Mouse (Mus musculus): ENCODE data around the gene Gm20388. TPM values are rescaled to one million over a fixed set of nuclear protein-coding genes. Genes with fewer than 3 reads are reported as not detected.

Gm20388 gene
- polyA plus RNA-seq, 1 experiment from 2014 or later = 2.5 TPM

DNA sequence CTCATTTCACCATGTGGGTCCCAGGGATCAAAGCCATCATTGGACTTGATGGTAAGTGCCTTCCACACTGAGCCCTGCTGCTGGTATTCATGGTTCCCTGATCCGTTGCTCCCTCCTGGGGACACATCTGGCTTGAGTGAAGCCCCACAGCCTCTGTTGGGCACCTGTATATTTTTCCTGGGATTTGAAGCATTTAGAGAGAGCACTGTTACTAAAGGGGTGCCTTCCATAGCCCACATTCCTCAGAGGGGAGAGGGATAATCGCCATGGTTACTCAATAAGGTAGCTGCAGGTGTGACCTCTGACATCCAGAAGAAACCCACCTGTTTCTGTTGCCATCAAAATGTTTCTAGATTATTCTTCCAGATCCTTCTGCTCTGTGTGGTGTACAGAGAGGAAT lies 1000.3 kb downstream of the Gm20388 start:
- Histone ChIP-seq H3K27ac (no peak overlapping the region), H3K9me3 (replicated peaks) (no peaks in the 10 kb centered on the region), H3K27me3 (ENCODE audit: low read depth, poor library complexity, severe bottlenecking) (peaks cover 73% of the 10 kb centered on the region), H3K4me3 (no peak overlapping the region), H3K36me3 (no peaks in the 10 kb centered on the region), H3K4me1 (peaks cover 73% of the 10 kb centered on the region)
- 55% methylated on average over 2 of the region's 2 CpGs for WGBS
- DNase-seq (ENCODE audit: low spot score) = no peak

DNA sequence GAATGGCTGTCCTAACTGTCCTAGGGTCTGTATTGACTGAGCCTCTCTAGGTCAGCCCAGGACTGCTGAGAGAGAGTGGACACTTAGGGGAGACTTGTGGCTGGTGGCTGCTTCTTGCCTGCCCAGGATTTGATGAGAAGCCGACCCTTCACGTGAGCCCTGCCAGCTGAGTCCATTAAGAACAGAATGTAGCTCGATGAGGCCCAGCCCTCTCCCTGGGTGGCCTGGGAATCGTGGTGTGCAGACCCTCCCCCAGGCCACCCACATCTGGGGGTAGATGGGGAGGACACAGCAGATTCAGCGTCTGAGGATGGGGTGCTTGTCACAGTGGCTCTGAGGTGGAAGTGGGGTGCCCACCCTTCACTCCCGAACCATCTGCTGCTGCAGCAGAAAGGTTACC lies 1001.8 kb downstream of the Gm20388 start:
- Histone ChIP-seq H3K4me3 (no peak overlapping the region), H3K36me3 (no peaks in the 10 kb centered on the region), H3K4me1 (peaks cover 65% of the 10 kb centered on the region), H3K27ac (peak overlapping the region; percentile 57; the same call in 1 of the 2 replicates), H3K9me3 (replicated peaks) (no peaks in the 10 kb centered on the region), H3K27me3 (ENCODE audit: low read depth, poor library complexity, severe bottlenecking) (peaks cover 75% of the 10 kb centered on the region)
- WGBS = 21% methylated on average over 6 of the region's 6 CpGs
- DNase-seq (ENCODE audit: low spot score) = no peak

DNA sequence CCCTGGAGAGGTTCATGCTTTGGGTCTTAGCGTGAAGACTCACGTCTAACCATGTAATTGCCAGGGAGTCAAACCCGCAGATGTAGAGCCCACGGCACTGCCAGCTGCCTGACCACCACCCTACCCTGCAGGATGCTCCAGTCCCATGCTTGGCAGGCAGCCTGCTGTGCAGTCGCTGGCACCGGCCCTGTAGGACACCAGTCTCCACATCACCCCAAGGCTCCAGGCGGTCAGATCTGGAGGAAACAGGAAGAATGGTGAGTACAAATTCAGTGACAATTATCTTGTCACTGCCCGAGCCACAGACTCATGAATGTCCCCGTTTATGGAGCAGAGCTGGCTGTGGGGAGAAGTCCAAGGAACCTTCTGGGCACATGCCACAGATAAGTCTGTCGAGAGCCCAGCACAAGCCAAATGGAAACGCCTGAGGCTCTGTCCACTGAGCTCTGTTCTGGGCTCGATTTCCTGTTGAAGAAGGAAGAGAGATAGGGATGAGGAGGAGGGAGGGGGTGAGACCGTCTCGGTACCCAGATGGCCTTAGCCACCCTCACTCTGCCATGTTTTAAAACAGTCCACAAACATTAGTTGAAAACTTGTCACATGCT lies 1006.3 kb downstream of the Gm20388 start:
- DNase-seq (ENCODE audit: low spot score) = no peak
- Histone ChIP-seq H3K27ac (no peak overlapping the region), H3K4me1 (peaks cover 41% of the 10 kb centered on the region), H3K4me3 (no peak overlapping the region), H3K36me3 (no peaks in the 10 kb centered on the region), H3K9me3 (replicated peaks) (no peaks in the 10 kb centered on the region), H3K27me3 (ENCODE audit: low read depth, poor library complexity, severe bottlenecking) (peaks cover 91% of the 10 kb centered on the region)
- WGBS = 79% methylated on average over 14 of the region's 14 CpGs

DNA sequence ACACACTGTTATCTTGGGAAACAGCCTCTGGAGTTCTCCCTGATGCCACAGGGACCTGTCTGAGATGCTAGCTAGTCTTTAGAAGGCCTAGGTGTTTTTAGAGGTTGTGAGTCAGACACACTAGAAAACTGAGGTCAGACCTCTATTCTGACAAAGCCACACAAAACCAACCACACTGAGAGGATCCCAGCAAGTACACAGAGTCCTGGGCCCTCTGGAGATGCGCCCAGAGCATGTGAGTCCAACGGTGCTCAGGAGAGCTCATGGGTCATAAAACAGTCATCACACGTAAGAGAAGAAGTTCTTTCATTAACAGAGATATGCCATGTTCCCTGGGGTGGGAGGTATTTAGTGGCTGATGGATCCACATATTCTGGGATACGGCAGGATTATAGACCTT lies 1009.9 kb downstream of the Gm20388 start:
- H3K4me1 ChIP-seq = peaks cover 15% of the 10 kb centered on the region
- no peaks in the 10 kb centered on the region for H3K9me3 ChIP-seq (replicated peaks)
- no peak overlapping the region for H3K27ac ChIP-seq
- peaks cover 68% of the 10 kb centered on the region for H3K27me3 ChIP-seq (ENCODE audit: low read depth, poor library complexity, severe bottlenecking)
- H3K4me3 ChIP-seq = no peak overlapping the region
- no peak for DNase-seq (ENCODE audit: low spot score)
- 86% methylated on average over 4 of the region's 4 CpGs for WGBS
- H3K36me3 ChIP-seq = no peaks in the 10 kb centered on the region

DNA sequence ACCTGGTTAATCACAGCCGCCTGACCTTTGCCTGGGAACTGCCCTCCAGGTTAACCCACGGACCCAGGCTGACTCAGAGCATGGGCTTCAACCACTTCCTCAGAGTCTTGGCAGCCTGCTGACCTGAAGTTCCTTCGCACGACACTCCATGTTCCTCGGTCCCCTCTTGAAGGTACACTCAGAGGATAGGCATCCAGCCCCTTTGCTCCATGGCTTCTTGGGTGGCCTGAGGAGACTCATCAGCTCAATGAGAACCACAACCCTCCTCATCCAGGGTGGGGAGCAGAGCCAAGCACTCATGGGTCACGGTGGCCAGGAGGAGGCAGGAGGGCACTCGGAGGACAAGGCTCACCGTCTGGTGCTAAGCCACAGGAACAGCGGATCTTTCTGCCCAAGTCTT lies 1015.6 kb downstream of the Gm20388 start:
- no peak for DNase-seq (ENCODE audit: low spot score)
- Histone ChIP-seq H3K27ac (no peak overlapping the region), H3K4me1 (peaks cover 9% of the 10 kb centered on the region), H3K9me3 (replicated peaks) (no peaks in the 10 kb centered on the region), H3K4me3 (no peak overlapping the region), H3K27me3 (ENCODE audit: low read depth, poor library complexity, severe bottlenecking) (peaks cover 72% of the 10 kb centered on the region), H3K36me3 (no peaks in the 10 kb centered on the region)
- WGBS = 86% methylated on average over 9 of the region's 9 CpGs

DNA sequence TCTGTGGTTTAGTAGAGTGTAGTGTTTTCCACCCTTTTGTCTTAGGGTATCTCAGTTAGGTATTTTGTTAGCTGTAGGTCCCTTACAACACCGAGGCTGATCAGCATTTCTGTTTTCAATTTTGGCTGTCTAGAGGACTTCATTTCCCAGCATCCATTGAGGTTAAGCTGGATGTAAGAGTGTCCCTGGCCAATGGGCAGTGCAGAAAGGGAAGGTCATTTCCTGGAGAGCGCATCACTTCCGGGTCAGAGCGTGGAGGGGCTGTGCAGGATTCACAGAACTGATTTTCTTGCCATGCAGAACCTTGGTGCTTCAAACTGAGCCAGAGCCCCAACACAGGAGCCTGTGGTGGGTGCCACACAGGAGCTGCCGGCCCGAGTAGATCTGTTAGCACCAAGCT lies 1017.4 kb downstream of the Gm20388 start:
- Histone ChIP-seq H3K4me3 (no peak overlapping the region), H3K27me3 (ENCODE audit: low read depth, poor library complexity, severe bottlenecking) (peaks cover 83% of the 10 kb centered on the region), H3K4me1 (peaks cover 15% of the 10 kb centered on the region), H3K9me3 (replicated peaks) (no peaks in the 10 kb centered on the region), H3K36me3 (no peaks in the 10 kb centered on the region), H3K27ac (no peak overlapping the region)
- WGBS = 87% methylated on average over 6 of the region's 6 CpGs
- no peak for DNase-seq (ENCODE audit: low spot score)

DNA sequence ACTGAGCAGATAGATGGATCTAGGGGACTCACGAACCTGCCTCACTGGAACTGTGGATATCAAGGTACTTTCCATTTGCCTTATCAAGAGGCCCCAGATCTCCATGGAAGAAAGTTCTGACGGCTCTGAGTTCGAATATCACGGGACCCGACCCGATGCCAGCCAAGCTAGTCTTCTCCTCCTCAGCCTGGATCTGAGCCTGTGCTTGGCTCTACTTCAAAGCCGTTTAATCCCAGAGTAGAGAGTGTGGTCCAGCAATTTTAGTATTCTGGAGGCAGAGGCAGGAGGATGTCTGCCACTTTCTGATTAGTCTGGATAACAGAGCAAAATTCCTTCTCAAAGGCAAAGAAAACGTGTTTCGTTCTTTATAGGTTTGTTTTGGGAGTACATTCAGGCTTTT lies 1024.0 kb downstream of the Gm20388 start:
- 95% methylated on average over 9 of the region's 9 CpGs for WGBS

DNA sequence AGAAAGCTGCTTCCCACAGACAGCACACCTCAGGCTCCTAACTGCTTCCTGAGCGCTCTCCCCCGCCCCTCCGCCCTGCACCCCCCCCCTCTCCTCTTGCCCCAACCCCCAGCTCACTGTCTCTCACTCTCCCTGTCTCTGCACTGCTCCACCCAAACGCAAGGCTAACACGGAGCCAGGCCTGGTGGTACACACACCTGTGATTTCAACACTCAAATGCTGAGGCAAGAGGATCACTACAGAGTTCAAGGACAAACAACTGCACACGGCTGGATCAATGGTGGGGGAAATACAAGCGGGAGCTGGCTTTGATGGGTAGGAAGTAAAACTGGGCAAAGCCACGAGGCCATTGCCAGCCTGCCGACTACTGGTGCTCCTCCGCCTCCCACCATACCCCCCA lies 1026.0 kb downstream of the Gm20388 start:
- no peak for DNase-seq (ENCODE audit: low spot score)
- peaks cover 99% of the 10 kb centered on the region for H3K27me3 ChIP-seq (ENCODE audit: low read depth, poor library complexity, severe bottlenecking)
- peaks cover 57% of the 10 kb centered on the region for H3K4me1 ChIP-seq
- H3K9me3 ChIP-seq (replicated peaks) = no peaks in the 10 kb centered on the region
- 48% methylated on average over 10 of the region's 10 CpGs for WGBS
- no peaks in the 10 kb centered on the region for H3K36me3 ChIP-seq
- H3K4me3 ChIP-seq = no peak overlapping the region
- no peak overlapping the region for H3K27ac ChIP-seq

More for the DNA sequence above, 1024.0 kb downstream of the Gm20388 start:
- H3K27ac ChIP-seq = no peak overlapping the region
- no peaks in the 10 kb centered on the region for H3K9me3 ChIP-seq (replicated peaks)
- H3K4me1 ChIP-seq = peaks cover 55% of the 10 kb centered on the region
- no peaks in the 10 kb centered on the region for H3K36me3 ChIP-seq
- no peak for DNase-seq (ENCODE audit: low spot score)
- H3K4me3 ChIP-seq = no peak overlapping the region
- H3K27me3 ChIP-seq (ENCODE audit: low read depth, poor library complexity, severe bottlenecking) = peaks cover 99% of the 10 kb centered on the region

DNA sequence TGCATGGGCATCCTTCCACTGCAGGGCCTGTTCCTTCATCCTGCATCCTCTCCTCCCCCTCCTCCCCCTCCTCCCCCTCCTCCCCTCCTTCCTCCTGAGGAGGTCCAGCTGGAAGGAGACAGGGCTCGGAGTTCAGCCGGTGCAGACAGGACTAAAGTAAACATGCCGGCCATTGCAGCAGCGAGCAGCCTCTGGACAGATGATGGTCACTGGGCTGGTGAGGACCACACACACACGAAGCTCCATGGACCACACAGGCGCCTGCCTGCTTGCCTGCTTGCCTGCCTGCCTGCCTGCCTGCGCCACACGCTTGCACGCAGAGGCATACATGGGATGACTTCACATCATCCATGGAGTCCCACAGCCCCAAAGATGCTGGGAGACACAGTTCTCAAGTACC lies 1026.8 kb downstream of the Gm20388 start:
- no peak overlapping the region for H3K4me3 ChIP-seq
- peak; percentile 54 for DNase-seq (ENCODE audit: low spot score)
- H3K27ac ChIP-seq = no peak overlapping the region
- peaks cover 99% of the 10 kb centered on the region for H3K27me3 ChIP-seq (ENCODE audit: low read depth, poor library complexity, severe bottlenecking)
- 20% methylated on average over 9 of the region's 9 CpGs for WGBS
- H3K4me1 ChIP-seq = peaks cover 56% of the 10 kb centered on the region
- H3K36me3 ChIP-seq = no peaks in the 10 kb centered on the region
- no peaks in the 10 kb centered on the region for H3K9me3 ChIP-seq (replicated peaks)

DNA sequence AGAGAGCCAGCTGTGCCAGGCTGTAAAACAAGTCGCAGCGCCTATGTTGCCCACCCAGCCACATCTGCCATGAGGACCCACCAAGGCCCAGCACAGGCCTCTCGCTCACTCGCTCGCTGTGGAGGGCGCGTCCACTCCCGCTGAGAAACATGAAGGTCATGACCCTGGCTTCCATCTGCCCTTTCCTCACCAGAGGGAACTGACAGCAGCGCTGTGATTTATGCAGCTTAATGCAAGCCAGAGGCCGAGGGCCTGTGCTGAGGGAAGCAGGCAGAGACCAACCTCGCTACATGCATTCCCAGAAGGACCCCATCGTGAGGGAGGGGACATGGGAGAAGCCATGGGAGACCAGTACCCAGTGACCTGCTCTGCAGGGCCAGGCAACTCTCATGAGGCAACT lies 1029.6 kb downstream of the Gm20388 start:
- peak overlapping the region; percentile 16; the same call in 1 of the 2 replicates for H3K27ac ChIP-seq
- H3K27me3 ChIP-seq (ENCODE audit: low read depth, poor library complexity, severe bottlenecking) = peaks cover 100% of the 10 kb centered on the region
- WGBS = 12% methylated on average over 12 of the region's 12 CpGs
- H3K9me3 ChIP-seq (replicated peaks) = no peaks in the 10 kb centered on the region
- H3K4me1 ChIP-seq = peaks cover 52% of the 10 kb centered on the region
- H3K36me3 ChIP-seq = no peaks in the 10 kb centered on the region
- peak; percentile 79 for DNase-seq (ENCODE audit: low spot score)
- 0 out of 2 replicates have a peak overlapping the region, but pooled peaks have one; percentile 9 for H3K4me3 ChIP-seq

DNA sequence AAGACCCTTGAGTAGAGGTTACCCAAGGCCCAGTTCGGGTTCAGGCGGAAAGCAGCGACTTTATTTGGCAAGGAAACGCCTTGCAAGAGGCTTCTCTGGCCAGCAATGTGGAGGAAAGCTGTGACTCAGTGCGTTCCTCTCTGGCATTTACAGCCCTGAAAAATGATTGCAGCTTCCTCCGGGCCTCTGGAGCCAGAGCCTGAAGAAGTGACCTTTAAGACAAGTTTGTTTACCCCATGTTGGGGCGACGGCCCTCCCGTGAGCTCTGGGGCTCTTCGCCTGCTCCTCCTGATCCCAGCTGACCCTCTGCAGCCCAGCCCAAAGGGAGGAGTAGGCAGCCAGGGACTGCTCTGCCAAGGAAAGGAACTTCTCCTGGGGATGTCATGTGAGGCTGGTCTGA lies 1036.6 kb downstream of the Gm20388 start:
- no peak for DNase-seq (ENCODE audit: low spot score)
- peaks cover 56% of the 10 kb centered on the region for H3K4me1 ChIP-seq
- H3K27ac ChIP-seq = 0 out of 2 replicates have a peak overlapping the region, but pooled peaks have one; percentile 22
- no peaks in the 10 kb centered on the region for H3K36me3 ChIP-seq
- H3K9me3 ChIP-seq (replicated peaks) = no peaks in the 10 kb centered on the region
- WGBS = 12% methylated on average over 10 of the region's 10 CpGs
- peaks cover 97% of the 10 kb centered on the region for H3K27me3 ChIP-seq (ENCODE audit: low read depth, poor library complexity, severe bottlenecking)
- H3K4me3 ChIP-seq = no peak overlapping the region

DNA sequence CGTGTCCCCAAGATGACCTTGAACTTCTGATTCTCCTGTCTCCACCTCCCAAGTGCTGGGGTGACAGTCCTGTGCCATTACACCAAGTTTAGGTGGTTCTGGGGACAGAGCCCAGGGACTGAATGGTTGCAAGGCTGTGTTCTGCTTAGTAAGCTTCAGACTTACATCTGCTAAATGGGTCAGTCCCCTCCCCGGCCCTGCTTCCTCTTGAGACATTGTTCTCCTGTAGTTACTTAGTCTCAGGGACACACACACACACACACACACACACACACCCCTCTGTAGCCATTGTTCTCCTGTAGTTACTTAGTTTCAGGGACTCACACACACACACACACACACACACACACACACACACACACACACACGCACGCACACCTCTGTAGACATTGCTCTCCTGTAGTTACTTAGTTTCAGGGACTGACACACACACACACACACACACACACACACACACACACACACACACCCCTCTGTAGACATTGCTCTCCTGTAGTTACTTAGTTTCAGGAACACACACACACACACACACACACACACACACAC lies 1037.5 kb downstream of the Gm20388 start:
- Histone ChIP-seq H3K9me3 (replicated peaks) (no peaks in the 10 kb centered on the region), H3K4me3 (no peak overlapping the region), H3K27ac (no peak overlapping the region; the same call in 1 of the 2 replicates), H3K27me3 (ENCODE audit: low read depth, poor library complexity, severe bottlenecking) (peaks cover 97% of the 10 kb centered on the region), H3K36me3 (no peaks in the 10 kb centered on the region), H3K4me1 (peaks cover 65% of the 10 kb centered on the region)
- DNase-seq (ENCODE audit: low spot score) = no peak
- WGBS = 77% methylated on average over 4 of the region's 4 CpGs

DNA sequence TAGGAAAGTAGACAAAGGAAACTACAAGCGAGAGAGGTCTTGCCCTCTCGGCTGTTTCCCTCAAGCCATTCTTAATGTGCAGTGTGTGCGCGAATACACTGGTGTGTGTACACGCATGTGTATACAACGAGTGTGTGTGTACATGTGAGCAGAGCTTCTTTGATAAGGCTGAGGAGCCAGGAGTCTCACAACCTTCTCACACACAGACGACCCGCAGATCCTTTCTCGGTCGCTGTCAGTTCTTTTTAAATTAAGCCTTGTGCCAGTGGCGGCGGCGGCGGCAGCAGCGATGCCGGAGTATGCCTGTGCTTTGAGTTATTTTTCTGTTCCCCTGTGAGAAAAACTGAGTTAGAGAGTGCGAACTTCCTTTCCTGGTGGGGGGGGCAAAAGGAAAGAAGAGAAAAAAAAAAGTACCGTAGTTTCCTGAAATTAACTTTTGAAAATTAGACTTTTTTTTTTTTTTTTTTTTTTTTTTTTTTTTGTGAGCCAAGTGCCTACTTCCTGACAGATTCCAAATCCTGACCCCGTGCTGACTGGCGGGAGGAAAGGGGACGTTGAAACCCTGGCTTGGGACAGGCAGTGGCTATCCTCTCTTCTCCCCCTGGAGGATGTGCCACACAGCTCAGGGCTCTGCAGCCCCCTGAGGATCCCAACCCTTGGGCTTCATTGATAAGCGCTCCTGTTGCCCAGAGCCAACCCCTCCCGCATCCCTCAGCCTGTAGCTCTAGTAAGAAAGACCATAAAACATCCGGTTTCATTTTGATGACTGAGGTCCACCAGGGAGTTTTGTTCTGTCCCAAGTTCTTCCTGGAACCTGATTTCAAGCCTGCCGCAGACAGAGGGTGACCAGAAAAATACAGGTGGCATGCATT lies 1038.2 kb downstream of the Gm20388 start:
- 61% methylated on average over 25 of the region's 25 CpGs for WGBS
- Histone ChIP-seq H3K4me1 (peaks cover 65% of the 10 kb centered on the region), H3K36me3 (no peaks in the 10 kb centered on the region), H3K9me3 (replicated peaks) (no peaks in the 10 kb centered on the region), H3K4me3 (no peak overlapping the region), H3K27ac (no peak overlapping the region; the same call in 1 of the 2 replicates), H3K27me3 (ENCODE audit: low read depth, poor library complexity, severe bottlenecking) (peaks cover 97% of the 10 kb centered on the region)
- DNase-seq (ENCODE audit: low spot score) = no peak
